Mouse (Mus musculus) left cerebral cortex, postnatal 4 days (tissue): ENCODE data around the gene Gm10718. TPM values are rescaled to one million over a fixed set of nuclear protein-coding genes. Genes with fewer than 3 reads are reported as not detected.
"Not testable (repeated sequence)": the region's sequence is repeated elsewhere in the genome, so short reads cannot be mapped to it uniquely, and the experiment has no call there.

Experiments used
- DNase-seq: peaks from one replicate; pipeline ENCODE4 v3.0.0-alpha.2; 2022
- intact Hi-C: fragments of 180-260 bp; cut with DNase I; formaldehyde crosslinking; loops from one replicate; pipeline ENCODE4 v1.15.1; 2025
- total RNA-seq, 2 experiments: library from RNA; stranded (reverse); gene quantifications; 2 replicates each; pipeline ENCODE4 v1.2.3; 2021

The Gm10718 gene
- total RNA-seq, result 1 to 10 TPM; 3.1 to 3.3 TPM

GRCm38 (mm10) chr9:3023312-3023984 lies at the start of gene Gm10718:
TSS of gene Gm10718 (plus strand) at chr9:3023547.
- intact Hi-C loops, DNase-seq: not testable (repeated sequence)

- DNase-seq, intact Hi-C loops: not testable (repeated sequence)
Measured at GRCm38 (mm10) chr9:3000445-3000972, 22.8 kb upstream of the Gm10718 start, which contains the start of gene Gm10722. TSS of gene Gm10722 (plus strand) at chr9:3000922.

GRCm38 (mm10) chr9:3001006-3001405 lies 22.3 kb upstream of the Gm10718 start:
- DNase-seq, intact Hi-C loops: not testable (repeated sequence)

GRCm38 (mm10) chr9:3001948-3002659 lies 21.2 kb upstream of the Gm10718 start:
- DNase-seq, result peak; percentile 80
- intact Hi-C loops, result not testable (repeated sequence)

GRCm38 (mm10) chr9:3002794-3003396 lies 20.5 kb upstream of the Gm10718 start, which contains the start of gene Gm11168:
TSS of gene Gm11168 (plus strand) at chr9:3003346.
- not testable (repeated sequence) for DNase-seq

GRCm38 (mm10) chr9:3006179-3006578 lies 17.2 kb upstream of the Gm10718 start:
- intact Hi-C loops, DNase-seq: not testable (repeated sequence)

More at GRCm38 (mm10) chr9:3002794-3003396, 20.5 kb upstream of the Gm10718 start, which contains the start of gene Gm11168:
- intact Hi-C loops, result not testable (repeated sequence)

GRCm38 (mm10) chr9:3006636-3007035 lies 16.7 kb upstream of the Gm10718 start:
- intact Hi-C loops, DNase-seq: not testable (repeated sequence)

GRCm38 (mm10) chr9:3007272-3007671 lies 16.1 kb upstream of the Gm10718 start:
- intact Hi-C loops, DNase-seq: not testable (repeated sequence)

GRCm38 (mm10) chr9:3009331-3009730 lies 14.0 kb upstream of the Gm10718 start:
- DNase-seq, intact Hi-C loops: not testable (repeated sequence)

- DNase-seq, intact Hi-C loops: not testable (repeated sequence)
Measured at GRCm38 (mm10) chr9:3012054-3012621, 11.2 kb upstream of the Gm10718 start.

- intact Hi-C loops, DNase-seq: not testable (repeated sequence)
Measured at GRCm38 (mm10) chr9:3012733-3013279, 10.5 kb upstream of the Gm10718 start, which contains the start of gene Gm10721. TSS of gene Gm10721 (plus strand) at chr9:3013140.

GRCm38 (mm10) chr9:3015354-3015753 lies 8.0 kb upstream of the Gm10718 start, which contains the start of gene Gm10720:
TSS of gene Gm10720 (plus strand) at chr9:3015654.
- DNase-seq, intact Hi-C loops: not testable (repeated sequence)

GRCm38 (mm10) chr9:3015896-3016295 lies 7.5 kb upstream of the Gm10718 start:
- DNase-seq, result not testable (repeated sequence)

GRCm38 (mm10) chr9:3017108-3017507 lies 6.2 kb upstream of the Gm10718 start, which contains the start of gene Gm10719:
TSS of gene Gm10719 (plus strand) at chr9:3017408.
- intact Hi-C loops, DNase-seq: not testable (repeated sequence)

More at GRCm38 (mm10) chr9:3015896-3016295, 7.5 kb upstream of the Gm10718 start:
- intact Hi-C loops, result not testable (repeated sequence)

- intact Hi-C loops, result not testable (repeated sequence)
- peak; percentile 59 for DNase-seq
Measured at GRCm38 (mm10) chr9:3018944-3019343, 4.4 kb upstream of the Gm10718 start.

- intact Hi-C loops, result not testable (repeated sequence)
Measured at GRCm38 (mm10) chr9:3019835-3020727, 3.3 kb upstream of the Gm10718 start.

GRCm38 (mm10) chr9:3022316-3023008 lies 885 bp upstream of the Gm10718 start:
- intact Hi-C loops, result not testable (repeated sequence)

More at GRCm38 (mm10) chr9:3019835-3020727, 3.3 kb upstream of the Gm10718 start:
- peak; percentile 20 for DNase-seq

More at GRCm38 (mm10) chr9:3022316-3023008, 885 bp upstream of the Gm10718 start:
- DNase-seq, result not testable (repeated sequence)
